9 mouse cellular contexts compared by ENCODE assay signal in genomic region chr5:31630064-31630463, GRCm38 (mm10). TPM values are rescaled to one million over a fixed set of nuclear protein-coding genes. Genes with fewer than 3 reads are reported as not detected.
DNase-seq lines count a peak whose midpoint lies in the region; ATAC-seq lines count a peak whose summit lies in the region.
"Had no signal": no experiment of that assay in that cellular context is flagged by ENCODE, and none has a peak within 500 bp of the region (broad histone marks: within the 10 kb centered on the region; RNA-seq: fewer than 3 reads in every experiment).

No protein-coding gene starts in this region.

- H3K9me3 ChIP-seq in hindbrain, embryonic 10.5 days, result no peaks in the 10 kb centered on the region
- no peaks in the 10 kb centered on the region for H3K9me3 ChIP-seq in hindbrain, embryonic 16.5 days (ENCODE audit: control insufficient read depth, low read length)
- no peaks in the 10 kb centered on the region for H3K9me3 ChIP-seq in midbrain, embryonic 13.5 days
- H3K9me3 ChIP-seq: hindbrain, embryonic 15.5 days had no signal

- peaks cover 25% of the 10 kb centered on the region for H3K4me1 ChIP-seq in hindbrain, embryonic 10.5 days (replicated peaks)
- no peaks in the 10 kb centered on the region for H3K4me1 ChIP-seq in hindbrain, embryonic 16.5 days (ENCODE audit: control insufficient read depth, insufficient read depth, low read depth, low read length)
- H3K4me1 ChIP-seq in midbrain, embryonic 13.5 days (replicated peaks), result no peaks in the 10 kb centered on the region
- H3K4me1 ChIP-seq: hindbrain, embryonic 15.5 days had no signal

- no peak for ATAC-seq in hindbrain, embryonic 16.5 days
- no peak for ATAC-seq in megakaryocyte progenitor cell, adult 5-6 weeks (replicated peaks; ENCODE audit: poor library complexity)
- no peak for ATAC-seq in midbrain, embryonic 13.5 days

- no peak overlapping the region for H3K4me2 ChIP-seq in hindbrain, embryonic 16.5 days (ENCODE audit: low read length)
- no peak overlapping the region for H3K4me2 ChIP-seq in midbrain, embryonic 13.5 days (replicated peaks)
- H3K4me2 ChIP-seq: hindbrain, embryonic 15.5 days had no signal

- 50% methylated on average over 5 of the region's 5 CpGs for WGBS in hindbrain, embryonic 10.5 days
- WGBS in hindbrain, embryonic 16.5 days, result 56% methylated on average over 5 of the region's 5 CpGs
- WGBS in midbrain, embryonic 13.5 days, result 70% methylated on average over 5 of the region's 5 CpGs

- H3K36me3 ChIP-seq in hindbrain, embryonic 10.5 days, result peaks cover 8% of the 10 kb centered on the region; the same call in 1 of the 2 replicates
- no peaks in the 10 kb centered on the region for H3K36me3 ChIP-seq in hindbrain, embryonic 16.5 days (ENCODE audit: control insufficient read depth, insufficient read depth, low read length)
- H3K36me3 ChIP-seq in midbrain, embryonic 13.5 days, result peaks cover 4% of the 10 kb centered on the region; the same call in 1 of the 2 replicates

- peak; percentile 20 for DNase-seq in hindbrain, embryonic 10.5 days (ENCODE audit: low spot score)
- peak; percentile 47 for DNase-seq in embryo, embryonic 11 days
- DNase-seq in heart, postnatal 10 days, result peak; percentile 65 to 69
- DNase-seq in lung, postnatal 10 days, result peak; percentile 67
- DNase-seq in thymus, postnatal 14 days, result no peak

- intact Hi-C loops in heart, postnatal 10 days (cut with DNase I), result no loop called here

- H3K4me3 ChIP-seq in hindbrain, embryonic 10.5 days, result no peak overlapping the region
- H3K4me3 ChIP-seq in hindbrain, embryonic 16.5 days (ENCODE audit: low read length), result no peak overlapping the region
- H3K4me3 ChIP-seq in midbrain, embryonic 13.5 days (replicated peaks), result no peak overlapping the region
- H3K4me3 ChIP-seq: hindbrain, embryonic 15.5 days had no signal

- H3K9ac ChIP-seq in hindbrain, embryonic 16.5 days (ENCODE audit: low read depth, low read length), result no peak overlapping the region
- no peak overlapping the region for H3K9ac ChIP-seq in midbrain, embryonic 13.5 days (replicated peaks)
- H3K9ac ChIP-seq: hindbrain, embryonic 15.5 days had no signal

- H3K27me3 ChIP-seq in hindbrain, embryonic 10.5 days (ENCODE audit: insufficient read depth, poor library complexity, severe bottlenecking), result no peaks in the 10 kb centered on the region
- H3K27me3 ChIP-seq in hindbrain, embryonic 16.5 days (replicated peaks; ENCODE audit: control insufficient read depth, insufficient read depth, low read length), result no peaks in the 10 kb centered on the region
- no peaks in the 10 kb centered on the region for H3K27me3 ChIP-seq in midbrain, embryonic 13.5 days
- H3K27me3 ChIP-seq: hindbrain, embryonic 15.5 days had no signal

- H3K27ac ChIP-seq in hindbrain, embryonic 10.5 days, result no peak overlapping the region
- no peak overlapping the region for H3K27ac ChIP-seq in hindbrain, embryonic 16.5 days (ENCODE audit: low read depth, low read length)
- H3K27ac ChIP-seq in midbrain, embryonic 13.5 days, result no peak overlapping the region
- H3K27ac ChIP-seq: hindbrain, embryonic 15.5 days had no signal

RNA-seq across cellular contexts. Expression of gene Mrpl33, which starts 33.3 kb away (rescaled TPM):
- polyA plus RNA-seq in hindbrain, embryonic 10.5 days (2016; fragmentation: Nextera tagmentation; extraction: Ambion mirVana), result 240 and 250 TPM in 2 replicates
- 197 and 215 TPM in 2 replicates for polyA plus RNA-seq in hindbrain, embryonic 16.5 days (2015; fragmentation: Nextera tagmentation; extraction: Ambion mirVana)
- total RNA-seq in heart, postnatal 10 days (2021), result 100 to 1,000 TPM; 315 to 318 TPM
- total RNA-seq in megakaryocyte progenitor cell, adult 5-6 weeks (2015), result 434 and 492 TPM in 2 replicates
- total RNA-seq in megakaryocyte progenitor cell, adult 5-6 weeks (2017), result 218 and 315 TPM in 2 replicates
- polyA plus RNA-seq in midbrain, embryonic 13.5 days (2015; fragmentation: Nextera tagmentation; extraction: Ambion mirVana), result 188 and 192 TPM in 2 replicates
